Mouse (Mus musculus) B cell, adult 62 days (primary cell): ENCODE data around the gene Ak1. TPM values are rescaled to one million over a fixed set of nuclear protein-coding genes. Genes with fewer than 3 reads are reported as not detected.

Experiments
- total RNA-seq: library from RNA; stranded (reverse); gene quantifications from 4 replicates; pipeline ENCODE4 v1.2.4, GENCODE M21; 2023

Gene Ak1
- total RNA-seq = 0.29 to 1.5 TPM (median 1.2 TPM) in 3 of 4 replicates, not detected in the other

DNA sequence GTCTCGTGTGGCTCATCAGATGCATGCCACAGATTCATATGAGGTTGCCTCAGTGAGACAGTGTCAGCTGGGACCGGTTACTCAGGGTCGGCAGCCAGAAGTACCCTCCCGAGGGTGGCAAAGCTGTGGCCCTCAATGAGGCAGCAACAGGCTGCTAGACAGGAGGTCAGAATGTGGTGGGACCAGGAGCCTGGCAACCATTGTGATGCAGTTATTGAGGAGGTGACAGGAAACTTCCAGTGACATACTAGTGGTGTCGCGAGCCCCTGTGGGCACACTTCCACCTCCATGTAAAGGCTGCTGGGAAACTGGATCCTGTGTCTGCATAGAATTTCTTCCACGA, at the start of gene Ak1:
TSS of gene Ak1 (plus strand) at position 242 of the 343 bp plus-strand sequence.

DNA sequence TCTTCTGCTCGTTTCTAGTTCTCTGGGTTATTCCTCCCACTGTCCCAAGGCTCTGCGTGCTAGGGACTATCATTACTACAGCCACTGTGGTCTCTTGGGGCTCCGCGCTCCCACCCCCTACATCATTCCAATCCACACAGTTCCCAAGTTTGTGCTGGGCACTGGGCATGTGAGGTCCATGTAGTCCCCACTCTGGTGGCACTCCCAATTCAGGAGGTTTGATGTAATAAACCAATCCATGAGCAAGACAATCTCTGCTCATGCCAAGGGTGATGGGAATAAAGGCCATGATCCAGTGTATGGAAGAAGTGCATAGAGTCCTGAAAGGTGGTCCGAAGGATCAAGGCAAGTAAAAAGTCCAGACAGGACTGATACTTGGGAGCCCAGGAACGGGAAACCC, 47.1 kb upstream of the Ak1 start, which contains the start of gene Pip5kl1:
TSS of gene Pip5kl1 (plus strand) at position 301 of the 400 bp plus-strand sequence.

DNA sequence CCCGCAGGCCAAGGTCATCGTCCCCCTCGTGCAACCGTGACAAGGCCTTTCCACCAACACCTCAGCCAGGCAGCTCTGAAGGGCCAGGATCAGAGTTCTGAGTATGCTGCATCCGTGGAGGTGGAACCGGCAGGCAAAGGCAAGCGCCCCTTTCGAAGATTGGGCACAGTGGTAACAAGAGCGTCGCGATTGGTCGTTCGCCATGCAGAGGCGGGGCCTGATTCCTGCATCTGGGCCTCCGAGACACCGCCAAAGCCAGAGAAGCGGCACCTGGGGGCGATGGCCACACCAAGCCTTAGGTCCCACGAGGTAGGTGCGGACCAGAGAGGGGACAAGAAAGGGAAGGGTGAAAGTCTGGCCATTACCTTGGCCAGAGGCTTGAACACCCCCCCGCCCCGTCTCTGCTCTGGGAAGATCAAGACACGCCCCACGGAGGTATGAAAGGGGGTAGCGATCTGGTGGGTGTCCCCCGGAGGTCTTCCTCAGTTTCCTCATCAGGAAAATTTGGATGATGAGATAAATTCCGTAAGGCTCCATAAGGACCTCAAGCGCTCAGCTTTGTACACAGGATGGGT, 45.9 kb upstream of the Ak1 start, which contains the start of gene 9430097D07Rik:
TSS of gene 9430097D07Rik (minus strand) at position 99 of the 575 bp plus-strand sequence.

DNA sequence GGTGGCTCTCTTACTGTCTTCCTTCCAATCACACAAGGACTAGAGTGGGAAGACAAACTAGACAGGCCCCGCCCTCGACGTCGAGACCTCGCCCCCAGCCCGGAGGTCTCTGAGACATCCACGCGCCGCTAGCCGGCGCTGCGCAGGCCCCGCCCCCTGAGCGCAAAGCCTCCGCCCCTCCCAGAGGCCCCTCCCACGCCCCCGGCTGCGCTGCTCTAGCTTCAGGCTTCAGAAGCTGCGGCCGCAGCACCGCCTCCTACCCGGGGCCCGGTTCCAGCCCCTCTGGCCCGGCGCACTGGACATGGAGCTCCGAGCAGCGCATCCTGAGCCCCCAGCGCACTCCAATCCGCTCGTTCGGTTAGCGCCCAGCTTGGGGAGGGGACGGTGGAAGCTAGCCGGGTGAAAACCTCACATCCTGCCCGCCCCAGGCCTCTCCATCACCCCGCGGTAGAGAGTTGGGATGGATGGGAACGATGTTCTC, 34.6 kb upstream of the Ak1 start, which contains the start of gene St6galnac4:
TSS of gene St6galnac4 (plus strand) at position 225 of the 481 bp plus-strand sequence.

DNA sequence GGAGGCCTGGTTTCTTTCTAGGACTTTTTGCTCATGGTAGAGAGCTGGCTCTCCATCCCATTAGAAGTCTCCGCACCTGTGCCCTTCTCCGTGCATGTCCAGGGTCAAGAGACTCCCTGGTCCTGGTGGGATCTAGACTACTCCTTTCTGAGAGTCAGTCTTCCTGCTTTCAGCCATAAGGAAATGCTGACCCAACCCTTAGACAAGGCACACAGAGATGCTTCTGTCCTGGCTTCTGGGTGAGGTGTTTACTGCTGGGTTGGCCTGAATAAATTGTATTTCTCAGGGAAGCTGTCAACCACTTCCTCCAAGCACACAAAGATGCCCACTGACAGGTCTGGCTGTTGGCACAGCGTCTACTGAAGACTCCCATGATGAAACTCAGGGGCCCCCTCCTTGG, 22.1 kb upstream of the Ak1 start, which contains the start of gene St6galnac6:
TSS of gene St6galnac6 (plus strand) at position 301 of the 400 bp plus-strand sequence.

DNA sequence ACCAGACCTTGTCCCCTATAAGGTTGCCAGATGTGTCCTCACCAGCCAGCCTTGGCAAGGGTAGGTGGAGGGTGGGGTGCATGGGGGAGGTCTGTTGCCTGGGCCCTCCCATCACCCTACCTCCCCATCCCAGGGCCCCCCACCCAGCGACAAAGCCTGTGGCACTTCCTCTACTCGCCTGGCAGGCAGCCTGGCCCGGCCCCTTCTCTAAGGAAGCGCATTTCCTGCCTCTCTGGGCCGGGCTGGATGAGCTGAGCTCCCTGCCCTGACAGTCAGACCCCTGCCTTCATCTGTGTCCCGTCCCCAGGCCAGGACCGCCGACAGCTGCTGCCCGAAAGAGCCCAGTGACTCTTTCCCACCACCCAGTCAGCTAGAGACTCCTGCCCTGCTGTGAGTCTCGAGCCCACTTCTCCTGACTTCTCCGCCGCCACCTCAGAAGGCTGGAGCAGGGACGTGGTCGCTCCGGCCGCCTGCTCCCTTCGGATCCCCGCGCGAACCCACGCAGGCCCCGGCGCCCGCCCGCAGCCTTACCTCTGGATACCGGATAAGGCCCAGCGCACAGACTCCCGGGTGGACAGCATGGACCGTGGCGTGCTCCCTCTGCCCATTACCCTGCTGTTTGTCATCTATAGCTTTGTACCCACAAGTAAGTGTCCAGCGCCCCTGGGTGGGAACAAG, 25.0 kb downstream of the Ak1 start, which contains the start of gene Eng:
TSS of gene Eng (plus strand) at position 217 of the 678 bp plus-strand sequence.

Other genes with a start within 250 kb of the Ak1 start
- 45.9 to 49.6 TPM (median 48.1 TPM) in 4 replicates for gene 1110008P14Rik, start 239.8 kb upstream of the Ak1 start, total RNA-seq
- gene Lcn2, start 233.5 kb upstream of the Ak1 start, total RNA-seq = 1.1 to 2.4 TPM (median 2.2 TPM) in 3 of 4 replicates, not detected in the other
- gene Ptges2, start 225.9 kb upstream of the Ak1 start, total RNA-seq = 7.4 to 9.9 TPM (median 9.3 TPM) in 4 replicates
- 4.3 to 4.8 TPM (median 4.6 TPM) in 4 replicates for gene Naif1, start 171.3 kb upstream of the Ak1 start, total RNA-seq
- gene Slc25a25, start 170.3 kb upstream of the Ak1 start, total RNA-seq = 38.8 to 45.2 TPM (median 41.0 TPM) in 4 replicates
- 67.0 to 70.2 TPM (median 68.4 TPM) in 4 replicates for gene Fam102a, start 86.4 kb upstream of the Ak1 start, total RNA-seq
- 51.3 to 67.8 TPM (median 59.1 TPM) in 4 replicates for gene Dpm2, start 50.9 kb upstream of the Ak1 start, total RNA-seq
- gene Pip5kl1, start 47.0 kb upstream of the Ak1 start, total RNA-seq = 0.57 to 2.8 TPM (median 1.4 TPM) in 4 replicates
- gene 9430097D07Rik, start 46.1 kb upstream of the Ak1 start, total RNA-seq = not detected in 4 replicates
- 59.5 to 63.4 TPM (median 60.8 TPM) in 4 replicates for gene St6galnac4, start 34.7 kb upstream of the Ak1 start, total RNA-seq
- gene St6galnac6, start 22.0 kb upstream of the Ak1 start, total RNA-seq = 6.1 to 11.7 TPM (median 8.8 TPM) in 4 replicates
- 0.36 to 0.98 TPM (median 0.64 TPM) in 4 replicates for gene Eng, start 24.8 kb downstream of the Ak1 start, total RNA-seq
- gene Fpgs, start 82.4 kb downstream of the Ak1 start, total RNA-seq = 28.2 to 32.0 TPM (median 29.1 TPM) in 4 replicates
- 141 to 157 TPM (median 152 TPM) in 4 replicates for gene Cdk9, start 91.3 kb downstream of the Ak1 start, total RNA-seq
- gene Sh2d3c, start 99.3 kb downstream of the Ak1 start, total RNA-seq = 87.7 to 98.5 TPM (median 92.5 TPM) in 4 replicates
- not detected in 4 replicates for gene 6330409D20Rik, start 119.3 kb downstream of the Ak1 start, total RNA-seq
- gene Tor2a, start 135.5 kb downstream of the Ak1 start, total RNA-seq = 29.3 to 33.7 TPM (median 32.8 TPM) in 4 replicates
- gene Ttc16, start 153.9 kb downstream of the Ak1 start, total RNA-seq = 0.27 TPM in 1 of 4 replicates, not detected in the others
- 3.1 to 7.2 TPM (median 4.9 TPM) in 4 replicates for gene Ptrh1, start 154.0 kb downstream of the Ak1 start, total RNA-seq
- not detected in 4 replicates for gene Cfap157, start 162.7 kb downstream of the Ak1 start, total RNA-seq
- gene Stxbp1, start 225.5 kb downstream of the Ak1 start, total RNA-seq = 3.9 to 7.5 TPM (median 4.4 TPM) in 4 replicates